Mouse (Mus musculus): ENCODE results near the gene Sync. TPM values are rescaled to one million over a fixed set of nuclear protein-coding genes. Genes with fewer than 3 reads are reported as not detected.

Gene Sync
- total RNA-seq, 2 experiments from 2014 or later: 1.8 to 2.2 TPM

DNA sequence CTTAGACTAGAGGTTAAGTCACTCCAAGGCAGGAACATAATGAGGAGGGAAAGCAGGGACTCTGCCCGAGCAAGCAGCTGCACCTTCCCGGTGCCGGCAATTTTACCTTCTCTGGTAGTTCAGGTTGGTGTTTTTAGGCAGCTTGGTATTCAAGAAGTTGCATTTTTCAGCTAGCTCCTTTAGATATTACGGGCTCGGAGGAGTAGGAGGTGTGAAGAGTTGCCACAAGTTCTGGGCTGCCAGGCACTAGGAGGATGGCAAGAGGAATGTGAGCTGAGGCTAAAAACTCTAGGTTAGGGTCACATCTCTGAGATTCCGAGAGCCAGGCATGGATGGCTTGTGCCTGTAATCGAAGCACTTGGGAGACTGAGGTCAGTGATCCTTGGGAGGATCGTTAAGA, 2.3 kb downstream of the Sync start:
- no peak for TF ChIP-seq CTCF (IDR thresholded peaks at IDR 0.05)
- Histone ChIP-seq H3K27ac (no peak overlapping the region), H3K4me3 (no peak overlapping the region)
- no peak for DNase-seq (ENCODE audit: extremely low spot score in 1 of 2, low spot score in 2 of 2)
- intact Hi-C loops (cut with DNase I): no loop called here

DNA sequence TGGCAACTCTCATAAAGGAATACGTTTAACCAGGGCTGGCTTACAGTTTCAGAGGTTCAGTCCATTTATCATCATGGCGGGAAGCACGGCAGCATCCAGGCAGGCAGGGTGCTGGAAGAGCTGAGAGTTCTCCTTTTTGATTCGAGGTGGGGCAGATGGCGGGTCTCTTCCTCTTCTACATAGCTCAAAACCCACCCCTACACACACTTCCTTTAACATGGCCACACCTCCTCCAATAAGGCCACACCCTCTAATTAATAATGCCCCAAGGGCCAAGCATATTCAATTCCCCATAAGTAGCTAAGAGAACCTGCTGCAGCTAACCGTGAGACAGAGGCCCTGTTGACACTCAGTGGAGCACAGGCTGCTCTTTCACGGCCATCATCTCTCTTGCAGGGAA, 5.4 kb downstream of the Sync start:
- DNase-seq (ENCODE audit: extremely low spot score in 1 of 2, low spot score in 2 of 2): no peak
- intact Hi-C loops (cut with DNase I): no loop called here

GRCm38 (mm10) chr4:129293702-129294101, 6.3 kb downstream of the Sync start:
- H3K27ac ChIP-seq: no peak overlapping the region
- no peak for TF ChIP-seq CTCF (IDR thresholded peaks at IDR 0.05)

More for the DNA sequence above, 5.4 kb downstream of the Sync start:
- no peak overlapping the region for H3K4me3 ChIP-seq
- no peak for TF ChIP-seq CTCF (IDR thresholded peaks at IDR 0.05)
- no peak overlapping the region for H3K27ac ChIP-seq

DNA sequence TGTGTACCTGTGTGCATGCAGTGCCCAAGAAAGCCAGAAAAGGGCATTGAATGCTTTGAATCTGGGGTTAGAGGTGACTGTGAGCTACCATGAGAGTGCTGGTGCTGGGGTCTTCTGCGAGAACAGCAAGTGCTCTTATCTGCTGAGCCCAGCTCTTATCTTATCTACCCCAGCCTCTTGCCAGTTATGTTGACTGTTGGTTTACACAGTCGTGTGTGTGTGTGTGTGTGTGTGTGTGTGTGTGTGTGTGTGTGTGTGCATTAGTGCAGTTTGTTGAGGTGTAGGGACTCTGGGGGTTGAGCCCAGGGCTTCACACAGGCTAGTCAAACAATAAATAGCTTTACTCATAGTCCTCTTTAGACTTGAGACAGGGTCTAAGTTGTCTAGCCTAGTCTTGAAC, 7.8 kb downstream of the Sync start:
- TF ChIP-seq CTCF (IDR thresholded peaks at IDR 0.05): no peak

More at GRCm38 (mm10) chr4:129293702-129294101, 6.3 kb downstream of the Sync start:
- DNase-seq (ENCODE audit: extremely low spot score in 1 of 2, low spot score in 2 of 2): no peak
- intact Hi-C loops (cut with DNase I): no loop called here
- H3K4me3 ChIP-seq: no peak overlapping the region

GRCm38 (mm10) chr4:129296066-129296465, 8.6 kb downstream of the Sync start:
- no peak for TF ChIP-seq CTCF (IDR thresholded peaks at IDR 0.05)
- DNase-seq (ENCODE audit: extremely low spot score in 1 of 2, low spot score in 2 of 2): no peak
- Histone ChIP-seq H3K27ac (no peak overlapping the region), H3K4me3 (no peak overlapping the region)
- intact Hi-C loops (cut with DNase I): no loop called here

More for the DNA sequence above, 7.8 kb downstream of the Sync start:
- no peak for DNase-seq (ENCODE audit: extremely low spot score in 1 of 2, low spot score in 2 of 2)
- intact Hi-C loops (cut with DNase I): no loop called here
- no peak overlapping the region for H3K4me3 ChIP-seq
- no peak overlapping the region for H3K27ac ChIP-seq

DNA sequence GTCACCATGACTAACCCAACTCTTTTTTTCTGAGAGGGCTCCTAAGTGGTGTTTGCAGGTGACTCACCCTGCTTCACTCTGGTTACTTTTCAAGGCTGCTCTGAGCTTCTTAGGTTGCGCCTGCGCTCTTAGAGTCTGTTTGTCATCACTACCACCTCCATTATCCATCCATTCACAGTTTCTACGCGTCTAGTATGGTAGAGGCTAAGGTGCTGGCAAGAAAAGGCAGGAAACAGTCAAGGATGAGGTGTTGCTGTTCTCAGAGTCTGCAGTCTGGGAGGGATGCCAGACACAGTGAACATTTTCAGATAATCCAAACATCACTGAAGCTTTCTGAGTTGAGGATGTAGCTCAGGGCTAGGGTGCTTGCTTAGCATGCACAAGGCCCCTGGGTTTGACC, 10.3 kb downstream of the Sync start:
- TF ChIP-seq CTCF (IDR thresholded peaks at IDR 0.05): no peak
- intact Hi-C loops (cut with DNase I): no loop called here
- no peak overlapping the region for H3K4me3 ChIP-seq
- no peak overlapping the region for H3K27ac ChIP-seq
- DNase-seq (ENCODE audit: extremely low spot score in 1 of 2, low spot score in 2 of 2): peak; percentile 28 to 38

DNA sequence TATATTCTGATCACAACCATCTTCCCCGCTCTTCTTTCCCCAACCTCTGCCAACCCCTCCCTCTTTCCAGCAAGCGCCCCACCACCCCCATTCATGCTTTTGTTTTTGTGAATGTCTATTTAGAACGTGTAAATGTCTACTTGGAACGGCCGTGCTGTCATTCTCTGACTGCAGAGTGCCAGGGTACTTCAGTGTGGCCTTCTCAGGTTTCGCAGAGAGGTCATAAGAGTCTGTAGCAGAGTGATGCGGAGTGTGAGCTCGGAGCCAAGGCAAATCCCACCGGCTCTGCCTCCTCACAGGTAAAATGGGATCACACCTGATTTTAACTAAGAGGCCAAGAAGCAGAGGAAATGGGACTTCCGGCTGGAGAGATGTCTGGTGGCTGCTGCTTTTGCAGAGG, 11.7 kb downstream of the Sync start:
- Histone ChIP-seq H3K27ac (no peak overlapping the region), H3K4me3 (no peak overlapping the region)
- no peak for DNase-seq (ENCODE audit: extremely low spot score in 1 of 2, low spot score in 2 of 2)
- TF ChIP-seq CTCF (IDR thresholded peaks at IDR 0.05): no peak
- intact Hi-C loops (cut with DNase I): no loop called here

DNA sequence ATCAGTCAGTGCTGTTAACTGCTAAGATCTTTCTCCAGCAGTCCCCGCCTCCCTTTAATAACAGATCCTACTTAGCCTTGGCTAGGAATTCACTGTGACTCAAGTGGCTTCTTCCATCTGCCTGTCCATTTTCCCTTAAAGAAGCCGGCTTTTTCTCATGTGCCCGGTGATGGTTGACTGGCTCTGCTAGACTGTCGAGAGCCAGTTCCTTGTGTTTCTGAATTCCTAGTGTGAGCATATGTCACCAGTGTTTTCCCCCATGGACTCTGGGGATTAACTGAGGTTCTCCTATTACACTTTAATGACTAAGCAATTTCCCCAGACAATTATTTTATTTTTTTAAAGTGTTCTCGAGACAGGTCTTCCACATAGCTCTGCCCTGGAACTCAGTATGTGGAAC, 16.0 kb downstream of the Sync start:
- no peak for TF ChIP-seq CTCF (IDR thresholded peaks at IDR 0.05)
- H3K4me3 ChIP-seq: no peak overlapping the region
- intact Hi-C loops (cut with DNase I): no loop called here
- no peak for DNase-seq (ENCODE audit: extremely low spot score in 1 of 2, low spot score in 2 of 2)
- H3K27ac ChIP-seq: no peak overlapping the region

- no peak for TF ChIP-seq CTCF (IDR thresholded peaks at IDR 0.05)
- Histone ChIP-seq H3K4me3 (no peak overlapping the region), H3K27ac (no peak overlapping the region)
- DNase-seq (ENCODE audit: extremely low spot score in 1 of 2, low spot score in 2 of 2): no peak
- intact Hi-C loops (cut with DNase I): no loop called here
Observed at GRCm38 (mm10) chr4:129303816-129304215, 16.4 kb downstream of the Sync start.

DNA sequence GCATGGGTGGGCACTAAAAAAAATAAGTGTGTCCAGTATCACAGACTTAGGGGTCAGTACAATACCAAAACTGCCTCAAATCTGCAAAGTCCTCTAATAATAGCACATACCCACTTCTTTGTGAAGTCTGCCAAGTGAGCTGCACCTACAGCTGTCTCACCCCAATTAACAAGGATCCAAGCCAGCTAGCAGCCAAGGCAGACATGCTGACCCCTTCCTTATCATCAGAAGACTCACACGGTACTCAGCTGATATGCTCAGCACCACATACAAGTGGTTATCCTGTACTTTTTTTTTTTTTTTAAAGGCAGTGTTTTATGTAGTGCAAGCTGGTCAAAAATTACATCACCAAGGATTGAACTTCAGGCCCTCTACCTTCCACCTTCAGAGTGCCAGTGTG, 16.9 kb downstream of the Sync start:
- DNase-seq (ENCODE audit: extremely low spot score in 1 of 2, low spot score in 2 of 2): no peak
- no peak for TF ChIP-seq CTCF (IDR thresholded peaks at IDR 0.05)
- Histone ChIP-seq H3K27ac (no peak overlapping the region), H3K4me3 (no peak overlapping the region)
- intact Hi-C loops (cut with DNase I): no loop called here

DNA sequence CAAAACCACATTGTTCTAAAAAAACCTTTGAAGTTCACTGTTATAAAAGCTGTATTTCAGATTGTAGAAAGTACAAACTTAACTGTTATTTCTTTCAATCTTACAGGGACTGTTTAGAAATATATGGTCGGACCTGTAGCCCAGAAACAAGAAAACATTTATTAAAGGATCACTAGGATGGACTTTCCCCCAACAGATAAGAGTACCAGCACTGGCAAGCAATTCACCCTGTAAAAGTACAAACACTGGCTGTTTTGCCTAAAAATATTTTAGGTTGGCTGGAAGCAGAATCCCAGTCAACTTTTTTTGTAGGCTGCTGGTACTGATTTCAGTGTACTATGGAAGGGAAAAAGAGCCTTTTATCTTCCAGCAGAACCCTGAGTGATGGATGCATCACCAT, 20.5 kb downstream of the Sync start:
- intact Hi-C loops (cut with DNase I): no loop called here
- DNase-seq (ENCODE audit: extremely low spot score in 1 of 2, low spot score in 2 of 2): no peak
- no peak overlapping the region for H3K4me3 ChIP-seq
- H3K27ac ChIP-seq: no peak overlapping the region
- no peak for TF ChIP-seq CTCF (IDR thresholded peaks at IDR 0.05)

DNA sequence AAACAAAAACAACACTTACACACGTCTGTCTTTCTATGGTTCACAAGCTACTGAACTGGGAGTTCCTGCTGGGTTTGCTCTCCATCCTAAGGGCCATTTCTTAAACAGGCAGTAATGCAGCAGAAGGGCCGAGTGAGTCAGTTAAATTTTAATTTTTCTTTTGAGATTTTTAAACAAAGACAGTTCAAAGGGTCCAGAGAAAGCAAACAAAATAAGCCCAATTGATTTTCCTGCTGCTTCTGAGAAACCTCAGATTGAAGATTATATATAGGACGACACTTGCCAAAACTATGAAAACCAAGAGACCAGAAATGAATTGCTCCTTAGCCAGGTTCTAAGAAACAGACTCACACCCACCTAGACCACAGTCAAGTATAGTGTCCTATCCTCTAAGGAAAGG, 26.5 kb downstream of the Sync start:
- TF ChIP-seq CTCF (IDR thresholded peaks at IDR 0.05): no peak
- intact Hi-C loops (cut with DNase I): no loop called here
- no peak for DNase-seq (ENCODE audit: extremely low spot score in 1 of 2, low spot score in 2 of 2)
- no peak overlapping the region for H3K27ac ChIP-seq
- H3K4me3 ChIP-seq: no peak overlapping the region

- no peak for DNase-seq (ENCODE audit: extremely low spot score in 1 of 2, low spot score in 2 of 2)
- no peak overlapping the region for H3K4me3 ChIP-seq
- intact Hi-C loops (cut with DNase I): no loop called here
- no peak for TF ChIP-seq CTCF (IDR thresholded peaks at IDR 0.05)
- H3K27ac ChIP-seq: no peak overlapping the region; the same call in 1 of the 2 replicates
Observed at GRCm38 (mm10) chr4:129320876-129321275, 33.5 kb downstream of the Sync start.

DNA sequence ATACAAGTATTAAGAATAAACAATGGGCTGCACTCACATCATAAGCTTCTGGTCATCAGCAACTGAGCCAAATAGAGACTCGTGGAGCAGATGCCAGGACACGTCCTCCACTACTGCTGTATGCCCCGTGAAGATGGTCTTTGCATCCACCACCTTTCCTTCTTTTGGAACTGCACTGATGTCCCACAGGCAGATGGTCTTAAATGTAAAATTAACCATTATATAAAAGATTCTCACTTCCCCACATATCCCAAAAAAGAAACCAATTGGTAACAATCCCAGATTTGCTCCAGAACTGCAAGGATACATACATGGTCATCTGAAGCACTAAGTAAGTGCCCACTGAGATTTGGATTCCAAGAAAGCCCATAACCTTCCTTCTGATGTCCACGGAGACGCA, 34.6 kb downstream of the Sync start:
- no peak overlapping the region for H3K4me3 ChIP-seq
- no peak for DNase-seq (ENCODE audit: extremely low spot score in 1 of 2, low spot score in 2 of 2)
- intact Hi-C loops (cut with DNase I): no loop called here
- no peak for TF ChIP-seq CTCF (IDR thresholded peaks at IDR 0.05)
- H3K27ac ChIP-seq: peak overlapping the region; percentile 63; the same call in 1 of the 2 replicates
